Mouse (Mus musculus) macrophage (primary cell): ENCODE results near the gene Camk2n1. TPM values are rescaled to one million over a fixed set of nuclear protein-coding genes. Genes with fewer than 3 reads are reported as not detected.

Experiments
- H3K27ac ChIP-seq: fragments of 350-480 bp; formaldehyde crosslinking; 2 replicates; pipeline ENCODE4 v1.9.0; 2021
- H3K36me3 ChIP-seq: fragments of 350-480 bp; formaldehyde crosslinking; 2 replicates; pipeline ENCODE4 v1.9.0; 2021; ENCODE audit errors: inconsistent target
- H3K4me3 ChIP-seq: fragments of 350-480 bp; formaldehyde crosslinking; 2 replicates; pipeline ENCODE4 v1.9.0; 2021; ENCODE audit errors: inconsistent target
- H3K79me2 ChIP-seq: fragments of 350-480 bp; formaldehyde crosslinking; 2 replicates; pipeline ENCODE4 v1.9.0; 2021; ENCODE audit errors: inconsistent target
- whole genome bisulfite sequencing: methylation state at CpG from one replicate; pipeline ENCODE4 v1.1.7; 2026; ENCODE audit warnings: inconsistent platforms; ENCODE audit not compliant: missing documents; 5-methylcytosine and 5-hydroxymethylcytosine counted together
- polyA plus RNA-seq: library from polyadenylated mRNA; stranded (reverse); fragments of 250-400 nt; gene quantifications from 3 replicates; pipeline ENCODE4 v1.2.4, GENCODE M21; 2018; ENCODE audit warnings: inconsistent platforms

Camk2n1 gene
- polyA plus RNA-seq, 1 experiment from 2014 or later = not detected

GRCm38 (mm10) chr4:138467451-138467850, 13.3 kb downstream of the Camk2n1 start:
- H3K27ac ChIP-seq = no peak overlapping the region
- H3K79me2 ChIP-seq = no peaks in the 10 kb centered on the region
- H3K36me3 ChIP-seq = no peaks in the 10 kb centered on the region
- WGBS = 90% methylated on average over 5 of the region's 5 CpGs
- no peak overlapping the region for H3K4me3 ChIP-seq

GRCm38 (mm10) chr4:138469080-138469479, 15.0 kb downstream of the Camk2n1 start:
- no peak overlapping the region for H3K27ac ChIP-seq
- WGBS = 27% methylated on average over 7 of the region's 7 CpGs
- H3K36me3 ChIP-seq = no peaks in the 10 kb centered on the region
- no peak overlapping the region for H3K4me3 ChIP-seq
- H3K79me2 ChIP-seq = no peaks in the 10 kb centered on the region

GRCm38 (mm10) chr4:138471241-138471640, 17.1 kb downstream of the Camk2n1 start:
- no peak overlapping the region for H3K4me3 ChIP-seq
- H3K79me2 ChIP-seq = no peaks in the 10 kb centered on the region
- no peaks in the 10 kb centered on the region for H3K36me3 ChIP-seq
- H3K27ac ChIP-seq = no peak overlapping the region
- 69% methylated on average over 7 of the region's 7 CpGs for WGBS

GRCm38 (mm10) chr4:138479595-138479994, 25.5 kb downstream of the Camk2n1 start:
- Histone ChIP-seq H3K36me3 (no peaks in the 10 kb centered on the region), H3K27ac (no peak overlapping the region), H3K4me3 (no peak overlapping the region), H3K79me2 (no peaks in the 10 kb centered on the region)
- 81% methylated on average over 7 of the region's 7 CpGs for WGBS

GRCm38 (mm10) chr4:138480962-138481361, 26.8 kb downstream of the Camk2n1 start:
- H3K36me3 ChIP-seq = no peaks in the 10 kb centered on the region
- 15% methylated on average over 9 of the region's 9 CpGs for WGBS

GRCm38 (mm10) chr4:138482721-138483120, 28.6 kb downstream of the Camk2n1 start:
- WGBS = 28% methylated on average over 8 of the region's 8 CpGs
- Histone ChIP-seq H3K4me3 (no peak overlapping the region), H3K36me3 (no peaks in the 10 kb centered on the region), H3K79me2 (no peaks in the 10 kb centered on the region), H3K27ac (no peak overlapping the region)

More at GRCm38 (mm10) chr4:138480962-138481361, 26.8 kb downstream of the Camk2n1 start:
- H3K4me3 ChIP-seq = no peak overlapping the region
- H3K79me2 ChIP-seq = no peaks in the 10 kb centered on the region
- H3K27ac ChIP-seq = no peak overlapping the region

GRCm38 (mm10) chr4:138488241-138488640, 34.1 kb downstream of the Camk2n1 start:
- H3K4me3 ChIP-seq = no peak overlapping the region
- H3K36me3 ChIP-seq = no peaks in the 10 kb centered on the region
- H3K79me2 ChIP-seq = no peaks in the 10 kb centered on the region
- WGBS = 79% methylated on average over 8 of the region's 8 CpGs
- no peak overlapping the region for H3K27ac ChIP-seq

GRCm38 (mm10) chr4:138491088-138491487, 37.0 kb downstream of the Camk2n1 start:
- Histone ChIP-seq H3K4me3 (no peak overlapping the region), H3K36me3 (no peaks in the 10 kb centered on the region), H3K79me2 (no peaks in the 10 kb centered on the region), H3K27ac (no peak overlapping the region)
- 80% methylated on average over 4 of the region's 4 CpGs for WGBS

GRCm38 (mm10) chr4:138493161-138494001, 39.3 kb downstream of the Camk2n1 start:
- 15% methylated on average over 3 of the region's 5 CpGs for WGBS
- H3K27ac ChIP-seq = no peak overlapping the region
- H3K36me3 ChIP-seq = no peaks in the 10 kb centered on the region
- no peaks in the 10 kb centered on the region for H3K79me2 ChIP-seq
- H3K4me3 ChIP-seq = no peak overlapping the region

- Histone ChIP-seq H3K27ac (no peak overlapping the region), H3K79me2 (no peaks in the 10 kb centered on the region), H3K4me3 (no peak overlapping the region), H3K36me3 (no peaks in the 10 kb centered on the region)
- WGBS = 84% methylated on average over 5 of the region's 5 CpGs
Measured at GRCm38 (mm10) chr4:138494905-138495304, 40.8 kb downstream of the Camk2n1 start.

- Histone ChIP-seq H3K36me3 (no peaks in the 10 kb centered on the region), H3K27ac (no peak overlapping the region), H3K79me2 (no peaks in the 10 kb centered on the region), H3K4me3 (no peak overlapping the region)
- 36% methylated on average over 12 of the region's 13 CpGs for WGBS
Measured at GRCm38 (mm10) chr4:138495775-138496174, 41.7 kb downstream of the Camk2n1 start.

GRCm38 (mm10) chr4:138496746-138497520, 42.8 kb downstream of the Camk2n1 start:
- 67% methylated on average over 9 of the region's 24 CpGs for WGBS
- no peaks in the 10 kb centered on the region for H3K36me3 ChIP-seq
- no peak overlapping the region for H3K4me3 ChIP-seq
- no peaks in the 10 kb centered on the region for H3K79me2 ChIP-seq
- H3K27ac ChIP-seq = no peak overlapping the region

GRCm38 (mm10) chr4:138499856-138500645, 45.9 kb downstream of the Camk2n1 start:
- Histone ChIP-seq H3K36me3 (no peaks in the 10 kb centered on the region), H3K4me3 (no peak overlapping the region), H3K79me2 (no peaks in the 10 kb centered on the region), H3K27ac (no peak overlapping the region)
- 76% methylated on average over 18 of the region's 21 CpGs for WGBS

GRCm38 (mm10) chr4:138501048-138501447, 46.9 kb downstream of the Camk2n1 start:
- Histone ChIP-seq H3K27ac (no peak overlapping the region), H3K36me3 (no peaks in the 10 kb centered on the region), H3K4me3 (no peak overlapping the region), H3K79me2 (no peaks in the 10 kb centered on the region)
- WGBS = 68% methylated on average over 5 of the region's 5 CpGs
